Mouse (Mus musculus): ENCODE results near the gene Spaca4.

Spaca4 gene

GRCm38 (mm10) chr7:45727625-45728024, 2.0 kb upstream of the Spaca4 start:
- no peak for DNase-seq (ENCODE audit: low read depth, low spot score)

DNA sequence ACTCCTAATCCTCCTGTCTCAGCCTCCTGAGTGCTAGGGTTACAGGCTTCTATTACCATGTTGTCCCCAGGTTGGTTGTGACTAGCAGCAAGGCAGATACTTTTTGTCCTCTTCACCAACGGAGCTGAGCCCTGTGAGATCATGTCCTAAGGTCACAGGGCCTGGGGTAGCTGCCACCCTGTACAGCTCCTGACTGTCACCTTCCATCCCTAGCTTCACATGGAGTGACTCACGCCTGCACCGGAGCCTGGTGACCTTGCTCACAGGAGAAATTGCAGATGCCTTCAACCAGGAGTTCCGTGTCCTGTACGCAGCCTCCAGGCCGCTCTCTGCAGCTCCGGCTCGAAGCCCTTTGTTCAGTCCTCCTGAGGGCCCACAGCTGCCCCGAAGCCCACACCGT, 806 bp upstream of the Spaca4 start:
- DNase-seq (ENCODE audit: low read depth, low spot score): no peak

GRCm38 (mm10) chr7:45725151-45725550, 462 bp downstream of the Spaca4 start:
- DNase-seq (ENCODE audit: low read depth, low spot score): no peak

GRCm38 (mm10) chr7:45723781-45724180, 1.8 kb downstream of the Spaca4 start:
- no peak for DNase-seq (ENCODE audit: low read depth, low spot score)

DNA sequence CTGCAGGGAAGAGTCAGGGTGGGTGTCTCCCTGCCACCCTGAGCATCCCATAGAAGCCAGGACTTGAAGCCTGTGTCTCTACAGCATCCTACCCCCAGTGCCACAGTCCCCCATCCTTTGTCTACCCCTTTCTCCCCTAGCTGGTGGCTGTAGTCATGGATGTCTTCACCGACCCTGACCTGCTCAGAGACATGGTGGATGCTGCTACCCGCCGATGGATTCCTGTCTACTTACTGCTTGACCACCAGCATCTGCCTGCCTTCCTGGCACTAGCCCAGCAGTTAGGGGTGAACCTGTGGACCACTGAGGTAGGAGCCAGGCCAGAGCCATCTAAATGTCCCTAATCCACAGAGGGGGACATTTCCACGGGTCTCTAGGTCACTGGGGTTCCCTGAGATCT, 2.3 kb downstream of the Spaca4 start:
- no peak for DNase-seq (ENCODE audit: low read depth, low spot score)

DNA sequence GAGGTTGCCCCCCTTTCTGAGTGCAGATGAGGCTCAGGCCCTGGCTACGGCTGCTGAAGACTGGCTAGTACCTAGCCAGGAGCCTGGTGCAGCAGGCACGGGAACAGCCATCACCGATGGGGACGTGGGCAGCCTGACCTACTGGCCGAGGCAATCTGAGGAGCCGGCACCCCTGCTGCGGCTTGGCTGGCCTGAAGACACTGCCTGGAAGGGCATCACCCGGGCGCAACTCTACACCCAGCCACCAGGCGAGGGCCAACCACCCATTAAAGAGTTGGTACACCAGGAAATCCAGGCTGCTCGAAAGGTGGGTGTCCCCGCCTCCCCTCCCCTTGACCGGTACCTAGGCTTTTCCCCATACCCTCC, 3.3 kb downstream of the Spaca4 start:
- DNase-seq (ENCODE audit: low read depth, low spot score): no peak

DNA sequence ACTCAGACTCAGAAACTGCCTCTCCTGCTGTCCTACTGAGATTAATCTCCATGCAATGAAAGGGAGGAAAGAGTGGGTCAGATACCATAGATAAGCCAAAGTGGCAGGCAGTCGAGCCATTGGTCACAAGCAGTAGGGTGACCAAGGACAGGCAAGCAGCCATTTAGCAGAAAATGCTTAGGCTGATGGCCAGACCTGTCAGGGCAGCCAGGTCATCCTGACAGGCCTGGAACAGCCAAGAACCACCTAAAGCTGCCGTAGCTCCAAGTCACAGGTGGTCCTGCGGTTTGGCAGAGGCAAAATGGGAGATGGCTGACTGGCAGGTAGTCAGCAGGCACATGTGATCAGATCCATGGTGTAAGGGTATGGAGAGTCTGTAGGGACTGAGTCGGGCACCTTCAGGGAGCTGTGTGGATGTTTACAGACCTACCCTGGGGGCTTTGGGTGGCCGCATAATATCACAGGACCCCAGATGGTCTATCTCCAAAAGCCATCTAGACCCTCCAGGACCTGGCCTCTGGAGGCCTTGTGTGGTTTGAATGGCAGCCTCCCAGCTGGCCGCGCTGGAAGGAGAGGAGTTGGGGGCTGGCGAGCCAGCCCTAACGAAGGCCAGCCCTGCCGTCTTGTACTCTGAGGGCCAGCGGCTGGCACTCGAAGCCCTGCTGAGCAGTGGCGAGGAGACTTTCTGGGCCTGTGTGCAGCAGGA, 3.8 kb downstream of the Spaca4 start:
- no peak for DNase-seq (ENCODE audit: low read depth, low spot score)

DNA sequence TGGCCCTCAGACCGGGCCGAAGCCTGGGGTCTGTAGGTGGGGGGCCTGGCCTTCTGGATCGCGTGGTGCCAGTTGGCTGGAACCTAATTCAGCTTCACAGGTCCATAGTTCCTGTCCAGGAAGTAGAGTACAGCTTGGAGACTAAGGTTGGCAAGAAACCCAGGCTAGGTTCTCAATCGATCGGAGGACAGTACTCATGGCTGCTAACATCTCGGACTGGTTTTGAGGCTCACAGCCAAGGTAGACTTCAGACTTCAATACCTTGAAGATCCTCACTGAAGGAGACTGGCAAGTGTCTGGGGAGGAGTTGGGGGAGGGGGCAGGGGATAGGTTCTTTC, 4.4 kb downstream of the Spaca4 start:
- no peak for DNase-seq (ENCODE audit: low read depth, low spot score)

DNA sequence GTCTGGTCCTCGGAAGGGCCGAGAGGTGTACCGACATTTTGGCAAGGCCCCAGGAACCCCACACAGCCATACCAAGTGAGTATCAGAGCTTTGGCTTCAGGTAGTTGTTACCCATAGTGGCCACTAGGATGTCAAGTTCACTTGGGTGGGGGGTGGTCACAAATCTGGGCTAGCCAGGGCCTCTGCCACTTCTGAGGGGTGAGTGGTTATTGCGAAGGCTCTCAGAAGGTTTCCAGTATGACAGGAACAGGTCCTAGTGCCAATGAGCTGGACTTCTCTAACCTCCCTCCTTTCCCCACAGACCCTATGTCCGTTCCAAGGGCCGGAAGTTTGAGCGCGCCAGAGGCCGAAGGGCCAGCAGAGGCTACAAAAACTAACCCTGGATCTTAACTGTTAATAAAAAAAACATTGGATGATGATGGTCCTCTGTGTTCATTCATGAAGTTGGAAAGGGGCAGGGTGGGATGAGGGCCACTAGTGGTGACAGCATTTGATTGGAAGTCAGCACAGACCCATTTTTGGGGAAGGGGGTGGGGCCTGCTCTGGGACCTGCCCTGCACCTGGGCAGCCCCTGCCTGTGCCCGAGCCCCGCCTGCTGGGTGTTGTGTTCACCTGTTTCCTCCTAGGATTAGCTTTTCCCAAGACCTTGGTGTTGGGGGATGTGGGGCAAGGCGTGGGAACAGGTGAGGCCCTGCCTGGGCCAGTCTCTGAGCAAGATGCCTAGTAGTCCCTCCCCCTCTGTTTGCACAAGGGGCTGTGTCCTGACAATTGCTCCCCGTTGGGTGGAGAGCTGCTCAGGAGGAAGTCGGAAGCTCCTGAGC, 5.0 kb downstream of the Spaca4 start, which contains the start of gene Fam83e:
Fam83e (plus strand) TSS at position 800 of the 821 bp plus-strand sequence.
- no peak for DNase-seq (ENCODE audit: low read depth, low spot score)

- DNase-seq (ENCODE audit: low read depth, low spot score): no peak
Measured at GRCm38 (mm10) chr7:45719738-45720412, 5.7 kb downstream of the Spaca4 start.

GRCm38 (mm10) chr7:45719180-45719579, 6.4 kb downstream of the Spaca4 start:
- DNase-seq (ENCODE audit: low read depth, low spot score): no peak

- no peak for DNase-seq (ENCODE audit: low read depth, low spot score)
Measured at GRCm38 (mm10) chr7:45718331-45718730, 7.3 kb downstream of the Spaca4 start.

GRCm38 (mm10) chr7:45717918-45718297, 7.7 kb downstream of the Spaca4 start, which contains the start of gene Sphk2:
TSS of gene Sphk2 (minus strand) at chr7:45718002.
- peak; percentile 99 for DNase-seq (ENCODE audit: low read depth, low spot score)

DNA sequence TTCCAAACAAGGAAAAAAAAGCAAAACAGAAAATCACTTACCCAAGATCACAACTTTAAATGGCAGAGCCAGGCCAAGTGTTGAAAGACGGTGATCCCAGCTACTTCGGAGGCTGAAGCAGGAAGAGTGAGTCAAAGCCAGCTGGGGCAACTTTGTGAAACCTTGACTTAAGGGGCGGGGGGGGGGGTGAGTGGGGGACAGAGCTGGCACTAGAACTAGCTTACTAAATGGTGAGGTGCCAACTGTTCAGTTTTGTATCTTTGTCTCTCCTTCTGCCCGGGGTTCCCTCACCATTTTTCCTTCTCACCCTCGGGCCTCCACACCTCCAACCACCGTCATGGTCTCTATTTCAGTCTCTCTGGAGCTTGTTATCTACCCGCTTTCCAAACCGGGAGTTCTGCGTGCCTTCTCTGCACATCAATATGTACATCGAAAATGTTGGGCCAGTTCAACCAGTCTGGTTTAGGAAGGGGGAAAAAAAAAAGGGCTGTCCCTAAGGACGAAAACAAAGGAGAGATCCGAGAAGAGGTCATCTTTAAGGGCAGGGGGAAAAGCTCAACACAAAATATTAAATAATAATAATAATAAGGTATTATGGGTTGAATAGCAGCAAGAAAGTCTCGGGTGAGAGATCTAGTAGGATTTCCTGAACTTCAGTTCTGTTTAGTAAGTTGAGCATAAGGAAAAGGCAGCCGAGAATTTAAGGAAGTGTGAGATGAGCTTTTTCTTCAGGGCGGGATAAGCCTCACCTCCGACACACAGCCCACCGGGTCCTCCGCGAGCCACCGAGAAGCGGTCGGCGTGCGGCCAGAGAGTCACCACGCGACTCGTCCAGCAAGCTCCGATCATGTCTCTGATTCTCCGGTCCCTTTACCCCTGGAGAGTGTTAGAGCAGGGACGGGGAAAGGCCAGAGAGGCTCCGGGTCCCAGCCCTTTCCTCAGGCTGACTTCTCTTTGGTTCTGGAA, 8.4 kb downstream of the Spaca4 start:
- no peak for DNase-seq (ENCODE audit: low read depth, low spot score)

DNA sequence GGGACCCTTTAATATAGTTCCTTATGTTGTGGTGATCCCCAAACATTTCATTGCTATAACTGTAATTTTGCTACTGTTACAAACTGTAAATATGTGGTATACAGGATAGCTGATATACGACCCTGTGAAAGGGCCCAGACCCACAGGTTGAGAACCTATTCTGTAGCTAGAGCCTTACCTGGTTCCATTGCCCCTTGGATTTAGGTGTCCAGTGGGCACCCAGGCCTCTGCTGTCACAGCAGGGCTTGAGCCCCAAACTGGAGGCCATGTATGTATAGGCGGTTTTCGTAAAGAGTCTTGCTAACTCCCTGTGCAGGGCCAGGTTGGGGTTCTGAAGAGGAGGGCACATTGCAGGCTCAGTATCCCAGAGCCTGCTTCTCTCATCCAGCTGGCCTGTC, 9.2 kb downstream of the Spaca4 start:
- no peak for DNase-seq (ENCODE audit: low read depth, low spot score)

GRCm38 (mm10) chr7:45715741-45716459, 9.7 kb downstream of the Spaca4 start:
- DNase-seq (ENCODE audit: low read depth, low spot score): no peak

- peak; percentile 92 for DNase-seq (ENCODE audit: low read depth, low spot score)
Measured at GRCm38 (mm10) chr7:45715090-45715708, 10.4 kb downstream of the Spaca4 start, which contains the start of gene Rpl18. TSS of gene Rpl18 (plus strand) at chr7:45715457.

DNA sequence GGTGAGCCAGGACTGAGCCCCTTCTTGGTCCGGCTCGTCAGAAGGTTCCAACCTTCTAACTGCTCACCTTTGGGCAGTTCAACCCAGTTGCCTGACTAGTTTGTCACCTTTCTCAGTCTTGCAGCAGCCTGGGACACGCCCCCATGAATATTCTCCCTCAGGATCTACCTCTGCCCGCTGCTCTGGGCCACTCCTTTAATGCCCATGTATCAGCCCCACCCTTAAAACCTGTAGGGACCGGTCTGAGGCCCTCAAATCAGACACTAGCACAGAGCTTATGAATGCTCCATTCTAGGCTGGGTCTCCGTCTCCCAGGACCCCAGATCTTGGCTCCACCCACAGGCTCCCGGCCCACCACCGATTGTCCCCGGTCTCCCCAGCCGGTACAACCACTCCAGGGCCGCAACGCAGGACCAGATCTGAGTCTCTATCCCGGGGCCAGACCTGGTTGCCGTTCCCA, 11.0 kb downstream of the Spaca4 start:
- no peak for DNase-seq (ENCODE audit: low read depth, low spot score)

GRCm38 (mm10) chr7:45713881-45714520, 11.6 kb downstream of the Spaca4 start:
- DNase-seq (ENCODE audit: low read depth, low spot score): no peak

DNA sequence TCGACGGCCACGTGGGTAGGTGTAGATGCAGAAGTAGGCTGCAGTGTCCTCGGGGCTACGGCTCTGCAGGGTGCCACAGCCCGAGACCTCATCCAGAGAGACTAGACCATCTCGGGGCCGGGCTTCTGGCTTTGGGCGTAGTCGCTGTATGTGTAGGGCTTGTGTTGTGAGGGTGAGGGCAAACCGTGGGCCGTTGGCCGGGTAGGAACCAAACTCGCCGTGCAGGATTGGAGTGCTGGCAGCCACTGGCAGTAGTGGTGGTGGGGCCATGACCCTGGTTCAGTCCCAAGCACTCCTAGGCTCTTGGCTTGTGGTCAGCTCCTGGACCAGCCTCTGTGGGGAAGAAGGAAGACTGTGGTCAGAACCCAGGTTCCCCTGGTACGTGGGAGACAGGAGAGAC, 12.2 kb downstream of the Spaca4 start:
- DNase-seq (ENCODE audit: low read depth, low spot score): no peak

All from embryo, embryonic 11.5 days (tissue).